Mouse (Mus musculus) liver, embryonic 14.5 days (tissue): ENCODE results near the gene Atp5j. TPM values are rescaled to one million over a fixed set of nuclear protein-coding genes. Genes with fewer than 3 reads are reported as not detected.
A peak's percentile ranks its signal among the peaks of the same experiment; 100 is the strongest.

ENCODE experiments used
- ATAC-seq: fragments of 200-750 bp; cut with Nextera tagmentation; 2 replicates; pipeline ENCODE4 v1.8.0; 2017; ENCODE audit warnings: moderate number of reproducible peaks, mild to moderate bottlenecking, moderate library complexity; ENCODE audit not compliant: insufficient read depth
- DNase-seq, 3 experiments: peaks; one replicate each; pipeline ENCODE4 v3.0.0-alpha.2; 2012 to 2013; ENCODE audit warnings: low read depth in 3 of 3, low spot score in 3 of 3
- H3K27ac ChIP-seq: fragments of 300-500 bp; sonication (generic); 2 replicates; pipeline ENCODE4 v1.5.1; 2014; ENCODE audit warnings: moderate library complexity, mild to moderate bottlenecking, control low read depth, inconsistent platforms
- H3K27me3 ChIP-seq: fragments of 300-500 bp; sonication (generic); 2 replicates; pipeline ENCODE4 v1.6.1; 2014; ENCODE audit warnings: mild to moderate bottlenecking, low read length, moderate library complexity; ENCODE audit not compliant: control insufficient read depth, insufficient read depth
- H3K36me3 ChIP-seq: fragments of 300-500 bp; sonication (generic); replicated peaks from 2 replicates; pipeline ENCODE4 v1.6.1; 2014; ENCODE audit warnings: low read depth; ENCODE audit not compliant: control insufficient read depth, insufficient read depth
- H3K4me1 ChIP-seq, 2 experiments: fragments of 200-500 bp in 1 of 2; fragments of 300-500 bp in 1 of 2; sonication (generic) in 1 of 2; replicated peaks; 2 replicates each; pipeline ENCODE4 v1.6.1; 2012 to 2014; ENCODE audit warnings: antibody characterized with exemption in 1 of 2, inconsistent platforms in 1 of 2, low read length in 1 of 2; ENCODE audit not compliant: control insufficient read depth in 2 of 2, insufficient read depth in 2 of 2
- H3K4me2 ChIP-seq: fragments of 300-500 bp; sonication (generic); 2 replicates; pipeline ENCODE4 v1.6.1; 2014; ENCODE audit warnings: low read depth, mild to moderate bottlenecking, control low read depth, moderate library complexity
- H3K4me3 ChIP-seq, 2 experiments: fragments of 200-500 bp in 1 of 2; fragments of 300-500 bp in 1 of 2; sonication (generic) in 1 of 2; 2 replicates each; pipeline ENCODE4 v1.5.1; 2012 to 2014; ENCODE audit warnings: low read depth in 2 of 2, low read length in 2 of 2, mild to moderate bottlenecking in 2 of 2, control low read depth in 1 of 2, inconsistent platforms in 1 of 2, moderate library complexity in 1 of 2; ENCODE audit not compliant: insufficient read depth in 1 of 2
- H3K9ac ChIP-seq: fragments of 300-500 bp; sonication (generic); replicated peaks from 2 replicates; pipeline ENCODE4 v1.6.1; 2014; ENCODE audit warnings: mild to moderate bottlenecking, control low read depth, moderate library complexity
- H3K9me3 ChIP-seq: fragments of 300-500 bp; sonication (generic); 2 replicates; pipeline ENCODE4 v1.6.1; 2016; ENCODE audit warnings: low read length, mixed read lengths; ENCODE audit not compliant: control insufficient read depth
- CTCF ChIP-seq: IDR thresholded peaks from 2 replicates; pipeline ENCODE4 v1.5.1; 2016; ENCODE audit warnings: antibody characterized with exemption, low read depth, control low read depth
- EP300 ChIP-seq: IDR thresholded peaks from 2 replicates; pipeline ENCODE4 v1.6.1; 2016; ENCODE audit warnings: antibody characterized with exemption, low read depth
- WGBS: fragments of 180-500 bp; shearing (Covaris S2); extraction: QIAGEN DNeasy Blood & Tissue Kit; methylation state at CpG from one replicate; pipeline ENCODE4 v1.1.7; 2014; ENCODE audit not compliant: insufficient replicate concordance; 5-methylcytosine and 5-hydroxymethylcytosine counted together
- polyA plus RNA-seq, 2 experiments: library from polyadenylated mRNA; depleted of rRNA in 1 of 2; stranded (reverse) in 1 of 2; unstranded in 1 of 2; fragments of >200 nt; fragmentation: Nextera tagmentation in 1 of 2; extraction: Ambion mirVana in 1 of 2; gene quantifications; 2 replicates each; pipeline versions ENCODE4 v1.2.1 to v1.2.3; 2012 to 2014

The Atp5j gene
- polyA plus RNA-seq, 2 experiments = 155 to 628 TPM

DNA sequence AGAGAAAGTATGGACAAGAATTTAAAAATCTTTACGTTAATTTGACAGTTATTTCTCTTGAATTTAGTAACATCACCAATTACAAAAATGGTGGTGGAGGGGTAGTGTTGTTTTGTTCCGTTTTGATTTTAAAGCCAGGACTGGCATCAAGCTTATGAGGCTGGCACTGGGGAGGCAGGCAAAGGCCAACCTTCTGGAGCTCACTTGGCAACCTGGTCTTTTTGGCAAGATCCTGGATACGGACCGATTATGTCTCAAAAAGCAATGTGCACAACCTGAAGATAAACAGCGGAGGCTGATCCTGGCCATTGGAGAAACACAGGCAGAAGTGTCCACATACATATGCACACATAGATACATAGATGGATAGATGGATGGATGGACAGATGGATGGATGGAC is 2.7 kb downstream of the Atp5j start:
- no peak for TF ChIP-seq CTCF
- no peak for TF ChIP-seq EP300
- H3K4me3 ChIP-seq = no peak overlapping the region
- no peak for DNase-seq
- H3K36me3 ChIP-seq = peaks cover 30% of the 10 kb centered on the region
- 80% methylated on average over 5 of the region's 5 CpGs for WGBS
- H3K9ac ChIP-seq = no peak overlapping the region
- peak overlapping the region; percentile 71; the same call in 1 of the 2 replicates for H3K4me2 ChIP-seq
- H3K4me1 ChIP-seq = peaks cover 0 to 12% of the 10 kb centered on the region in 2 experiments; a peak in 3 of 4 replicates
- no peak for ATAC-seq
- no peaks in the 10 kb centered on the region for H3K9me3 ChIP-seq
- H3K27ac ChIP-seq = no peak overlapping the region
- H3K27me3 ChIP-seq = no peaks in the 10 kb centered on the region

- DNase-seq = no peak
- Histone ChIP-seq H3K9me3 (no peaks in the 10 kb centered on the region), H3K4me1 (peaks cover 0 to 10% of the 10 kb centered on the region in 2 experiments; a peak in 3 of 4 replicates), H3K27ac (no peak overlapping the region), H3K36me3 (peaks cover 40% of the 10 kb centered on the region), H3K4me2 (no peak overlapping the region), H3K9ac (no peak overlapping the region), H3K27me3 (no peaks in the 10 kb centered on the region), H3K4me3 (no peak overlapping the region)
- WGBS = 84% methylated on average over 5 of the region's 5 CpGs
- TF ChIP-seq EP300 (no peak), CTCF (no peak)
- ATAC-seq = no peak
Measured at GRCm38 (mm10) chr16:84831696-84832095, 3.7 kb downstream of the Atp5j start.

- H3K4me2 ChIP-seq = no peak overlapping the region
- H3K36me3 ChIP-seq = peaks cover 36% of the 10 kb centered on the region
- no peak overlapping the region for H3K4me3 ChIP-seq
- DNase-seq (no peak), ATAC-seq (no peak)
- H3K4me1 ChIP-seq = no peaks in the 10 kb centered on the region
- no peaks in the 10 kb centered on the region for H3K27me3 ChIP-seq
- no peak overlapping the region for H3K27ac ChIP-seq
- TF ChIP-seq EP300 = no peak
- no peak for TF ChIP-seq CTCF
- WGBS = 69% methylated on average over 6 of the region's 6 CpGs
- no peaks in the 10 kb centered on the region for H3K9me3 ChIP-seq
- no peak overlapping the region for H3K9ac ChIP-seq
Measured at GRCm38 (mm10) chr16:84825009-84825408, 10.4 kb downstream of the Atp5j start.

DNA sequence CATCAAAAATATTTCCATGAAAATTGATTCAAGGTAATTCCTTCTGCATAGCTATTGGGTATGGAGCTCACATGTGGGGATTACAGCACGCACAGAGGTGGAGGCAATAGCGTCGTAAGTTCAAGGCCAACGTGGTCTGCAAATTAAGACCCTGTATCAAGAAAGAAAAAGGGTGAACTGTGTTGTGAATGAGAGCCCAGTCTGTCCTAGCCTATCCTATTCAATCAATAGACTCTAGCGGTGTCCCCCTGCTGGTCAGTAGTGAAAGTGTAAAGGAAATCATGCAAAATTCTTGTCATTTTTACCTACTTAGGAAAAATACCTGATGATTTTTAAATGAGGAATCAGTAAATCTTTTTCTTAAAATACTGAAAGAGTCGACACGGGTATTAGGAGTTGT is 18.0 kb downstream of the Atp5j start:
- ATAC-seq (no peak), DNase-seq (peak in 2 of 3 experiments; percentile 17)
- Histone ChIP-seq H3K9me3 (no peaks in the 10 kb centered on the region), H3K36me3 (no peaks in the 10 kb centered on the region; the same call in 1 of the 2 replicates), H3K9ac (no peak overlapping the region), H3K4me1 (no peaks in the 10 kb centered on the region), H3K4me3 (no peak overlapping the region), H3K27ac (no peak overlapping the region), H3K27me3 (no peaks in the 10 kb centered on the region), H3K4me2 (no peak overlapping the region)
- WGBS = 29% methylated on average over 7 of the region's 7 CpGs
- TF ChIP-seq EP300 (no peak), CTCF (peak; percentile 55; the same call in 1 of the 2 replicates)

DNA sequence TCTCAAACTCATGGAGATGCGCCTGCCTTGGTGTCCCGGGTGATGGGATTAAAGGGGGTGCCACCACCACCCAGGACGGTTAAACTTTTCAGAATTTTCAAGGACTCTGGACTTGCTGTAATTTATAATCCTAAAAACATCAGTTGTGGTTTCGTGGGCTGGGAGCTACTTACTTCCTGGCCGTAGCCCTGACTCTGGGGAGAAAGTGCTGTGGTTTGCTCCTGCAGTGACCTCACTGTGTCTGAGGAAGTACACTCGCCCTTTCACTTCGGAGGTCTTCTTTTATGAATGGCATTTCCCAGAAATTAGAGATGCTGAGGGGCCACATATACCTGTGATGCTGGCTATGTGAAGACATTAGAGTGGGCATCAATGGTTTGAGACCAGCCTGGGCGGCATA is 20.9 kb downstream of the Atp5j start:
- H3K9me3 ChIP-seq = no peaks in the 10 kb centered on the region
- WGBS = 21% methylated on average over 8 of the region's 8 CpGs

More for the DNA sequence above, 20.9 kb downstream of the Atp5j start:
- 0 out of 2 replicates have a peak overlapping the region, but pooled peaks have one; percentile 8 for H3K4me2 ChIP-seq
- H3K27ac ChIP-seq = no peak overlapping the region
- H3K27me3 ChIP-seq = no peaks in the 10 kb centered on the region
- DNase-seq = no peak
- no peak for ATAC-seq
- H3K9ac ChIP-seq = no peak overlapping the region
- TF ChIP-seq CTCF (no peak), EP300 (no peak)
- H3K4me3 ChIP-seq = no peak overlapping the region
- H3K4me1 ChIP-seq = peaks cover 0 to 2% of the 10 kb centered on the region in 2 experiments; a peak in 1 of 4 replicates
- H3K36me3 ChIP-seq = no peaks in the 10 kb centered on the region
